Mouse (Mus musculus) ES-CJ7 (cell line): ENCODE data around the gene Lcor.

ENCODE experiments used
- DNase-seq: peaks from one replicate; pipeline ENCODE4 v3.0.0; 2011; ENCODE audit warnings: low read depth, low spot score

Gene Lcor

GRCm38 (mm10) chr19:41476530-41477249 lies 5.7 kb upstream of the Lcor start:
- DNase-seq = peak; percentile 53

- peak; percentile 76 for DNase-seq
Measured at GRCm38 (mm10) chr19:41481030-41481886, 1.2 kb upstream of the Lcor start.

GRCm38 (mm10) chr19:41481887-41482189 lies 599 bp upstream of the Lcor start:
- no peak for DNase-seq

- peak; percentile 62 for DNase-seq
Measured at GRCm38 (mm10) chr19:41482909-41483444, 540 bp downstream of the Lcor start.

GRCm38 (mm10) chr19:41483445-41484040 lies 1.1 kb downstream of the Lcor start:
- DNase-seq = no peak

- DNase-seq = no peak
Measured at GRCm38 (mm10) chr19:41484361-41484760, 1.9 kb downstream of the Lcor start.

- DNase-seq = no peak
Measured at GRCm38 (mm10) chr19:41495382-41496032, 13.1 kb downstream of the Lcor start.

- DNase-seq = no peak
Measured at GRCm38 (mm10) chr19:41496058-41496457, 13.6 kb downstream of the Lcor start.

- no peak for DNase-seq
Measured at GRCm38 (mm10) chr19:41507872-41508271, 25.4 kb downstream of the Lcor start.

- no peak for DNase-seq
Measured at GRCm38 (mm10) chr19:41514836-41515235, 32.4 kb downstream of the Lcor start.

- DNase-seq = no peak
Measured at GRCm38 (mm10) chr19:41515549-41515948, 33.1 kb downstream of the Lcor start.

- DNase-seq = no peak
Measured at GRCm38 (mm10) chr19:41517006-41517405, 34.6 kb downstream of the Lcor start.

GRCm38 (mm10) chr19:41519121-41519520 lies 36.7 kb downstream of the Lcor start:
- DNase-seq = no peak

- peak; percentile 45 for DNase-seq
Measured at GRCm38 (mm10) chr19:41522246-41522645, 39.8 kb downstream of the Lcor start.

GRCm38 (mm10) chr19:41523798-41524563 lies 41.5 kb downstream of the Lcor start:
- no peak for DNase-seq

- no peak for DNase-seq
Measured at GRCm38 (mm10) chr19:41529169-41529568, 46.7 kb downstream of the Lcor start.

- DNase-seq = no peak
Measured at GRCm38 (mm10) chr19:41534021-41534420, 51.6 kb downstream of the Lcor start.

- DNase-seq = no peak
Measured at GRCm38 (mm10) chr19:41556981-41557380, 74.5 kb downstream of the Lcor start.

GRCm38 (mm10) chr19:41557491-41557890 lies 75.1 kb downstream of the Lcor start:
- DNase-seq = no peak

- no peak for DNase-seq
Measured at GRCm38 (mm10) chr19:41558891-41559486, 76.6 kb downstream of the Lcor start.

GRCm38 (mm10) chr19:41560856-41561255 lies 78.4 kb downstream of the Lcor start:
- no peak for DNase-seq
